Mouse (Mus musculus) B cell, adult 67 days (primary cell): ENCODE data around the gene Kcnh1. TPM values are rescaled to one million over a fixed set of nuclear protein-coding genes. Genes with fewer than 3 reads are reported as not detected.

Experiments used
- total RNA-seq, 2 experiments: library from RNA; stranded (reverse); gene quantifications; 4 replicates each; pipeline ENCODE4 v1.2.4; 2023

The Kcnh1 gene
- not detected for total RNA-seq

GRCm38 (mm10) chr1:192190508-192191321 is at the start of gene Kcnh1:
Gene Kcnh1 (plus strand): TSS chr1:192190774.

Other genes starting within 250 kb of the Kcnh1 start
- not detected for gene Rd3, start 213.4 kb upstream of the Kcnh1 start, total RNA-seq
- 100 to 1,000 TPM; 194 to 203 TPM for gene Traf5, start 98.2 kb upstream of the Kcnh1 start, total RNA-seq
- gene Rcor3, start 52.7 kb upstream of the Kcnh1 start, total RNA-seq = 10 to 100 TPM; 20.1 to 23.1 TPM